Mouse (Mus musculus) kidney, embryonic 16.5 days (tissue): ENCODE results near the gene Pih1d1. TPM values are rescaled to one million over a fixed set of nuclear protein-coding genes. Genes with fewer than 3 reads are reported as not detected.
A peak's percentile ranks its signal among the peaks of the same experiment; 100 is the strongest.

ENCODE experiments used
- ATAC-seq: fragments of 200-750 bp; cut with Nextera tagmentation; 2 replicates; pipeline ENCODE4 v1.8.0; 2017; ENCODE audit warnings: moderate TSS enrichment; ENCODE audit not compliant: low FRiP score, low TSS enrichment
- H3K27ac ChIP-seq: fragments of 300-500 bp; sonication (generic); 2 replicates; pipeline ENCODE4 v1.5.1; 2014; ENCODE audit warnings: low read length
- H3K27me3 ChIP-seq: fragments of 300-500 bp; sonication (generic); 2 replicates; pipeline ENCODE4 v1.6.1; 2014; ENCODE audit warnings: low read length, control low read depth, mixed read lengths; ENCODE audit not compliant: insufficient read depth
- H3K36me3 ChIP-seq: fragments of 300-500 bp; sonication (generic); 2 replicates; pipeline ENCODE4 v1.6.1; 2014; ENCODE audit warnings: low read length, control low read depth, mixed read lengths; ENCODE audit not compliant: insufficient read depth
- H3K4me1 ChIP-seq: fragments of 300-500 bp; sonication (generic); 2 replicates; pipeline ENCODE4 v1.6.1; 2014; ENCODE audit warnings: low read length, control low read depth, mixed read lengths; ENCODE audit not compliant: insufficient read depth
- H3K4me2 ChIP-seq: fragments of 300-500 bp; sonication (generic); replicated peaks from 2 replicates; pipeline ENCODE4 v1.6.1; 2014; ENCODE audit warnings: low read depth, low read length
- H3K4me3 ChIP-seq: fragments of 300-500 bp; sonication (generic); 2 replicates; pipeline ENCODE4 v1.5.1; 2014; ENCODE audit warnings: mild to moderate bottlenecking, low read length
- H3K9ac ChIP-seq: fragments of 300-500 bp; sonication (generic); replicated peaks from 2 replicates; pipeline ENCODE4 v1.6.1; 2014; ENCODE audit warnings: low read length
- H3K9me3 ChIP-seq: fragments of 300-500 bp; sonication (generic); 2 replicates; pipeline ENCODE4 v1.6.1; 2016; ENCODE audit warnings: low read length, control low read depth
- WGBS: fragments of 180-500 bp; shearing (Covaris S2); extraction: QIAGEN DNeasy Blood & Tissue Kit; methylation state at CpG from one replicate; pipeline ENCODE4 v1.1.7; 2014; 5-methylcytosine and 5-hydroxymethylcytosine counted together
- polyA plus RNA-seq: library from polyadenylated mRNA; unstranded; fragments of >200 nt; fragmentation: Nextera tagmentation; extraction: Ambion mirVana; gene quantifications from 2 replicates; pipeline ENCODE4 v1.2.1, GENCODE M21; 2015

The Pih1d1 gene
- polyA plus RNA-seq, 1 experiment from 2014 or later: 112 TPM

- Histone ChIP-seq H3K9me3 (no peaks in the 10 kb centered on the region), H3K4me2 (no peak overlapping the region), H3K36me3 (peaks cover 19% of the 10 kb centered on the region), H3K4me3 (no peak overlapping the region), H3K4me1 (peaks cover 9% of the 10 kb centered on the region), H3K9ac (no peak overlapping the region), H3K27ac (no peak overlapping the region), H3K27me3 (peaks cover 54% of the 10 kb centered on the region)
- WGBS: 77% methylated on average over 9 of the region's 9 CpGs
- ATAC-seq: no peak
These were observed 9.0 kb downstream of the Pih1d1 start for GRCm38 (mm10) chr7:45162996-45163615.

- Histone ChIP-seq H3K4me3 (peak within 1 kb of the TSS; percentile 56), H3K4me2 (peak within 1 kb of the TSS; percentile 78), H3K9ac (peak within 1 kb of the TSS; percentile 60; the same call in 1 of the 2 replicates), H3K36me3 (peaks cover 18% of the 10 kb centered on the region), H3K27ac (no peak within 1 kb of the TSS), H3K9me3 (peaks cover 3% of the 10 kb centered on the region), H3K27me3 (peaks cover 62% of the 10 kb centered on the region), H3K4me1 (peaks cover 9% of the 10 kb centered on the region)
- WGBS: 1% methylated on average over 41 of the region's 41 CpGs
- ATAC-seq: peak; percentile 25; the same call in 1 of the 2 replicates
These were observed 9.8 kb downstream of the Pih1d1 start, which contains the start of gene Slc17a7 for GRCm38 (mm10) chr7:45163735-45164490. TSS of gene Slc17a7 (plus strand) at chr7:45163949.

GRCm38 (mm10) chr7:45164833-45165232 is 10.7 kb downstream of the Pih1d1 start:
- no peak for ATAC-seq
- Histone ChIP-seq H3K27ac (no peak overlapping the region), H3K36me3 (peaks cover 9% of the 10 kb centered on the region; the same call in 1 of the 2 replicates), H3K9ac (no peak overlapping the region), H3K9me3 (peaks cover 12% of the 10 kb centered on the region), H3K4me2 (no peak overlapping the region), H3K27me3 (peaks cover 69% of the 10 kb centered on the region), H3K4me1 (peaks cover 9% of the 10 kb centered on the region), H3K4me3 (no peak overlapping the region)
- 60% methylated on average over 5 of the region's 5 CpGs for WGBS

GRCm38 (mm10) chr7:45165701-45166100 is 11.6 kb downstream of the Pih1d1 start:
- H3K4me3 ChIP-seq: no peak overlapping the region
- no peak for ATAC-seq
- H3K4me1 ChIP-seq: peaks cover 9% of the 10 kb centered on the region
- H3K4me2 ChIP-seq: no peak overlapping the region
- H3K27me3 ChIP-seq: peaks cover 69% of the 10 kb centered on the region
- no peak overlapping the region for H3K9ac ChIP-seq
- 0 out of 2 replicates have a peak, but pooled peaks cover 1% of the 10 kb centered on the region for H3K36me3 ChIP-seq
- WGBS: 50% methylated on average over 11 of the region's 11 CpGs
- peaks cover 19% of the 10 kb centered on the region for H3K9me3 ChIP-seq
- H3K27ac ChIP-seq: no peak overlapping the region

GRCm38 (mm10) chr7:45166950-45167401 is 12.9 kb downstream of the Pih1d1 start:
- 23% methylated on average over 9 of the region's 10 CpGs for WGBS
- Histone ChIP-seq H3K27ac (no peak overlapping the region), H3K4me3 (no peak overlapping the region), H3K27me3 (peaks cover 73% of the 10 kb centered on the region), H3K36me3 (no peaks in the 10 kb centered on the region), H3K4me2 (no peak overlapping the region), H3K9ac (no peak overlapping the region), H3K9me3 (peaks cover 19% of the 10 kb centered on the region), H3K4me1 (peaks cover 9% of the 10 kb centered on the region)
- no peak for ATAC-seq

GRCm38 (mm10) chr7:45167761-45168445 is 13.8 kb downstream of the Pih1d1 start:
- no peak for ATAC-seq

GRCm38 (mm10) chr7:45168656-45169055 is 14.6 kb downstream of the Pih1d1 start:
- Histone ChIP-seq H3K27ac (no peak overlapping the region), H3K9me3 (peaks cover 19% of the 10 kb centered on the region), H3K36me3 (no peaks in the 10 kb centered on the region), H3K9ac (no peak overlapping the region), H3K4me2 (no peak overlapping the region), H3K27me3 (peaks cover 69% of the 10 kb centered on the region), H3K4me3 (peak overlapping the region; percentile 13; the same call in 1 of the 2 replicates), H3K4me1 (0 out of 2 replicates have a peak, but pooled peaks cover 5% of the 10 kb centered on the region)
- WGBS: 5% methylated on average over 24 of the region's 24 CpGs
- ATAC-seq: 0 out of 2 replicates have a peak, but pooled peaks have one; percentile 35

More at GRCm38 (mm10) chr7:45167761-45168445, 13.8 kb downstream of the Pih1d1 start:
- 3% methylated on average over 19 of the region's 19 CpGs for WGBS
- H3K9me3 ChIP-seq: peaks cover 19% of the 10 kb centered on the region
- peaks cover 76% of the 10 kb centered on the region for H3K27me3 ChIP-seq
- H3K9ac ChIP-seq: no peak overlapping the region
- H3K36me3 ChIP-seq: no peaks in the 10 kb centered on the region
- H3K4me2 ChIP-seq: no peak overlapping the region
- H3K4me3 ChIP-seq: no peak overlapping the region
- 0 out of 2 replicates have a peak, but pooled peaks cover 5% of the 10 kb centered on the region for H3K4me1 ChIP-seq
- H3K27ac ChIP-seq: no peak overlapping the region

GRCm38 (mm10) chr7:45169495-45169894 is 15.4 kb downstream of the Pih1d1 start:
- WGBS: 91% methylated on average over 3 of the region's 3 CpGs
- Histone ChIP-seq H3K9ac (no peak overlapping the region), H3K27ac (no peak overlapping the region), H3K36me3 (no peaks in the 10 kb centered on the region), H3K4me1 (0 out of 2 replicates have a peak, but pooled peaks cover under 1% of the 10 kb centered on the region), H3K27me3 (peaks cover 68% of the 10 kb centered on the region), H3K4me3 (no peak overlapping the region), H3K4me2 (no peak overlapping the region), H3K9me3 (peaks cover 19% of the 10 kb centered on the region)
- ATAC-seq: no peak

GRCm38 (mm10) chr7:45172974-45173373 is 18.9 kb downstream of the Pih1d1 start:
- Histone ChIP-seq H3K9ac (no peak overlapping the region), H3K27me3 (peaks cover 69% of the 10 kb centered on the region), H3K9me3 (peaks cover 19% of the 10 kb centered on the region), H3K27ac (no peak overlapping the region), H3K36me3 (no peaks in the 10 kb centered on the region), H3K4me1 (peaks cover 14% of the 10 kb centered on the region; the same call in 1 of the 2 replicates), H3K4me2 (no peak overlapping the region), H3K4me3 (no peak overlapping the region)
- WGBS: 56% methylated on average over 7 of the region's 7 CpGs
- ATAC-seq: no peak
